Mouse (Mus musculus) thymus, postnatal 14 days (tissue): ENCODE measurements around the gene Lgmn.
A peak's percentile ranks its signal among the peaks of the same experiment; 100 is the strongest.

Source experiments
- DNase-seq: peaks from one replicate; pipeline ENCODE4 v3.0.0; 2021

Gene Lgmn

GRCm38 (mm10) chr12:102387219-102387917 lies 52.2 kb downstream of the Lgmn start:
- peak; percentile 85 for DNase-seq

- DNase-seq: peak; percentile 51
Measured at GRCm38 (mm10) chr12:102384819-102385218, 54.8 kb downstream of the Lgmn start.

GRCm38 (mm10) chr12:102383288-102383687 lies 56.3 kb downstream of the Lgmn start:
- DNase-seq: no peak

DNA sequence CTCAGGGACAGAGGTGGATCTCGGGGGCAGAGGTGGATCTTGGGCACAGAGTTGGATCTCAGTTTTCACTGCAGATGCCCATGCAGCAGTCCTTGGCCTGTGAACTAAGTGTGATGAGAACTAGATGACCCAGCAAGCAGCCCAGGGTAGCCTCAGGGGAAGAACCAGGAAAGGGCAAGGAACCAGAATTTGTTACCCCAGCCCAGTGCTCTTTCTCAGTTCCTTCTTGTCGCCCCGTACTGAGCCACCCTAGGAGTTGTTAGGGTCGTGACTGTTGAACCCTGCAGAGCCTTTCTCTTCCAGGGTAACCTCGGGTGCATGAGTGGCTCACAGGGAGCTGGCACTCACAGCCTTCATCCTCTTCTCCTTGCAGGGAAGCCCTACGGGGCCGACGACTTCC lies 57.4 kb downstream of the Lgmn start:
- DNase-seq: no peak

GRCm38 (mm10) chr12:102372322-102372721 lies 67.3 kb downstream of the Lgmn start:
- DNase-seq: no peak

GRCm38 (mm10) chr12:102370931-102371500 lies 68.6 kb downstream of the Lgmn start:
- no peak for DNase-seq

DNA sequence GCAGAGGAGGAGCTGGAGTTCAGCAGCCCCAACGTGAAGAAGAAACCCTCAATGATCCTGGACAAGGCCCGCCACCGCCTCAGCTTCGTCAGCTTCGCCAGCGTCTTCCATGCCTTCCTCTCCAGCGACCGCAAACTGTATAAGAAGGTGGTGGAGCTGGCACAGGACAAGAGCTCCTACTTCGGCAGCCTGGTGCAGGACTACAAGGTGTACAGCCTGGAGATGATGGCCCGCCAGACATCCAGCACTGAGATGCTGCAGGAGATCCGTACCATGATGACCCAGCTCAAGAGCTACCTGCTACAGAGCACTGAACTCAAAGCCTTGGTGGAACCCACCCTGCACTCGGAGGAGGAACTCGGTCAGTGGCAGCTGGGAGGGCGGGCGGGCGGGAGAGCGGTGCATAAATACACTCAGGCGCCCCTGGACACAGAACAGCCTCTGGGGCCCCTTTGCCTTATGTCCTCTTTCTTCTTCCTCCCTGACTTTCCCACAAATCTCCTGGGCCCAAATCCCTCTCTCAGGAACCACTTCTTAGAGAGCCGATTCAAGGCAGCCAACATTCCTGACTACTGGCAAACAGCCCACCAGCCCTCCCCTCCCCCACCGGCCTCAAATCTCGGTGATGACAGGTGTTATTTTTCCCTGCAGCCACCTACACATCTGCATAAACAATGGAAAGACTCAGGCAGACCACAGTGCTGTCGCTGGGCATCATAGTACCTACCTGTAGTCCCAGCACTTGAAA lies 70.0 kb downstream of the Lgmn start:
- DNase-seq: no peak

GRCm38 (mm10) chr12:102368556-102368955 lies 71.1 kb downstream of the Lgmn start:
- DNase-seq: peak; percentile 48

DNA sequence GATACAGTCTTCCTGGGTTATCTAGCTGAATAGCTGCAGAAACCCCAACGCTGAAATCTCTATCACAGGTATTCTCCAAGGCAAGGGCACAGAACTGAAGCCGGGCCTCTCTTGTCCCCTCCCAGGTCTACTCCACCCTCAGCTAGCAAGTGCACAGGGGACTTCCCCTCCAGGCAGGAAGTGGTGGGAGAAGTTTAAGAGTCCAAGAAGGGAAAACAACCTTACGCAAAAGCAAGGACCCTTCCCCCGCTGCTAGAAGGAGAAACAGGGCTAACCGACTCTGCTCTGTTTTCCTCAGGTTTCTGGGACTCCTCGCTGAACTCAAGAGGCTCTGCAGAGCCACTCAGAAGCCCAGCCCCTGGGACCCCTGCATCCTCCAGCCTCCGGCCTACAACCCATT lies 71.5 kb downstream of the Lgmn start:
- peak; percentile 66 for DNase-seq

DNA sequence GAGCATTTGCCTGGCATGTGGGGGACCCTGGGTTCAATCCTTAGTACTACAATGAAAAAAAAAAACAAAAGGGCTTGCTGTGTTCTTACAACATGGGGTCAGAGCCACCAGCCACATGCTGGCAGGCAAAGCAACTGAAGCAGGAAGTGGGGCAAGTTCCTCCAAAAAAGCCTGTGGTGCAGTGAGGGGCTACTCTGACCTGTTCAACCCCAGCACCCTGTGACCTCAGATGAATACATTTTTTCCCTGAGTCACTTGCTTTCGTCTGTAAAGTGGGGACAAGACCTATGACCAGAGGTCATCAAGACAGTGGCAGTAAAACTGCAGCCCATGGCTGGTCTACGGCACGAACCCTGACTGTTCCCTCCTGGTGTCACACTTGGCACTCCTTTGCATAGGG lies 72.5 kb downstream of the Lgmn start:
- DNase-seq: peak; percentile 30

DNA sequence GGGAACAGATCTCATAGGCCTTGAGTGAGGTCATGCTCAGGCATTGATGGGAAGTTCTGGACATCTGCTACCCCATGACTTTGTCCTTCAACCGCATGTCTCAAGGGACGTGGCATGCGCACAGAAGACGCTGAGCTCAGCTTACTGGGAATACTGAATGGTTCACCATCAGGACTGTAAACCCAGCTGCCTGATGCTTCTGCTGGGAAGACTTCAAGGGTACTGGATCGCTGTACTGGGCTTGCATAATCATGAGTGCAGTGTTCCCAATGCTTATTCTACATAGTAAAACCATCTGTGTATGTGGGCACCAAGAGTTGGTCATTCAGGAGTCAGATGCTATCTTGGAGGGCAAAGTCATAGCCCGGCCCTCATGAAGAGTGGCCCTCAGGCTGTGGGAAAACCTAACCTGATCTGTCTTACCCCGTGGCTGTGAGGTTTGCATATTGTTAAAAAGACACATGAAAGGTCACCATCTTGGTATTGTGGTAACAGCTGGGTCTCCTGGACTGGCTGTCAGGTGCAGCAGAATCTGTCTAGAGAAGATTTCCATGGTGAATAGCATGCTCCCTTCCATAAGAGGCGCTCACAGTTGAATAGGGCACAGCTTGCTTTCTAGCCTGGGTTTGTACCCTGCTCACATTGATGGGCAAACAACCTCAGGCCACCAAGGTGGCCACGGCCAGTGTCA lies 73.3 kb downstream of the Lgmn start:
- no peak for DNase-seq

- no peak for DNase-seq
Measured at GRCm38 (mm10) chr12:102365016-102365415, 74.6 kb downstream of the Lgmn start.

GRCm38 (mm10) chr12:102361189-102362161 lies 78.1 kb downstream of the Lgmn start:
- DNase-seq: no peak

GRCm38 (mm10) chr12:102359390-102359789 lies 80.2 kb downstream of the Lgmn start:
- DNase-seq: no peak

GRCm38 (mm10) chr12:102356781-102357180 lies 82.8 kb downstream of the Lgmn start:
- no peak for DNase-seq

DNA sequence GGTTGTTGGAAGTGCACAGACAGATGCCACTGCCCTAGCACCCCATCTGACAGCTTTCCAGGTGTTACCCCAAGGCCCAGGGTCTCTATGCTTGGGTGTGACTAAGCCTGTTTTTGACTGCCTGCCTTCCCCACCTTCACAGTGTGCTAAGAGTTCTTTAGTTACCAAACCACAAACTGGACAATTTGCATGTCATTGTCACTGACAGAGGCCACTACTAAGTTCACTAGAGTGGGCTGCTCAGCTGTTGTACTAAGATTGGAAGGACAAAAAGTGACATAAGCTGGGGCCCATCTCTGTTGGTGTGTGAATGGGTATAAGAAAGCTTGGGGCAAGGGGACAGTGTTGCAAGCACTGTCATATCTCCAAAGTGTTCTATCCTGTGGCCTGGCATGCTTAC lies 83.8 kb downstream of the Lgmn start:
- DNase-seq: no peak

DNA sequence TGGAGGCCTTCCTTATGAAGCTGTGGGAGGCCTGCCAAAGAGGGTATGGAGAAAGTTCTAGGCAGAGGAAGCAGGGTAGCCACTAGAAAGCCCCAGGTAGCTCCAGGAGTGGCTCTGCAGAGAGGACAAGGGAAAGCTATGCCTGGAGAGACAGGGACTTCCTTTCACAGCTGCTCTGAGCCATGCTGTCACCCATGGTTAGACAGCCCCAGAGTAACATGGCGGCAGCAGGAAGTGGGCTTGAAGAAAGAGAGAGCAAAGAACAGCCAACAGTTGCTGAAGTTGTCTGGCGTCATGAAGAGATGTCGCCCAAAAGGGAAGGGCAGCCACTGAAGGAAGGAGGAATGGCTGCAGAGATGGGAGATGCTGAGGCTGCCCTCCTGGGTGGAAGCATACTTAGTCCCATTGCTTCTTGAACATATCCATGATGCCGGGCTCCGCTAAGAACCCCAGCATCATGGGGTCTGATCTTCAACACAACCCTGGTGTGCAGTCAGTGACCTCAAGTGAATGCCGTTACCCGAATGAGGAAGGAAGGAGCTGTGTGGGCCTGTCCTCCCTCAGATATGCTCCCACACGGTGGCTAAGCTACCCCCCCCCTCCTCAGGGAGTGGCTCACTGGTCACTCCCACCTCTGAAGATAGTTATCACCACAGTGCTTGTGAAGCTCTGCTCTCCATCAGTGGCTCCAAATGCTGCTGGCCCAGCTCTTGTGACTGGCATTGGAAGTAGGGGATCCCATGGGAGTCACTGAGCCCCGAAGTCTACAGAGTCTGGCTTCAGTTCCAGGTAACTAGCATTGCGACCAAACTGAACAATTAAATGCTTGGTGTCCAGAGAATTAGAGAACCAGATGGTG lies 85.3 kb downstream of the Lgmn start:
- peak; percentile 19 for DNase-seq

GRCm38 (mm10) chr12:102350997-102351396 lies 88.6 kb downstream of the Lgmn start:
- DNase-seq: no peak

DNA sequence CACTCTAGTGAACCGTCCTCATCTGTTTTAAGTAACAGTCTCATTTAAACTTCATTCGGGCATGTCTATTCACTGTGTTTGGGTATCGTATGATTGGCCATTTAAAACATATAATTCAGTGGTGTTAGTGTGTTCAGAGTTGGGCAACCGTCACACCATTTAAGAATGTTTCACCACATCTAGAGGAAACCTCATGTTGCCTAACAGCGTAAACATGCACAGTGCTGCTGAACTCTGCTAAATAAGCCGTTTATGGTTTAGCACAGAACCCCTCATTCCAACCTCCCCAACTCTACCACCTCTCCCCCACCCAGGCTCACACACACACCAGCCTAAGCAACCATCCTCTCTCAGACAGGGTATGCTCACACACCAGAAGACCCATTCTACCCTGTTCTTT lies 91.2 kb downstream of the Lgmn start:
- DNase-seq: no peak

DNA sequence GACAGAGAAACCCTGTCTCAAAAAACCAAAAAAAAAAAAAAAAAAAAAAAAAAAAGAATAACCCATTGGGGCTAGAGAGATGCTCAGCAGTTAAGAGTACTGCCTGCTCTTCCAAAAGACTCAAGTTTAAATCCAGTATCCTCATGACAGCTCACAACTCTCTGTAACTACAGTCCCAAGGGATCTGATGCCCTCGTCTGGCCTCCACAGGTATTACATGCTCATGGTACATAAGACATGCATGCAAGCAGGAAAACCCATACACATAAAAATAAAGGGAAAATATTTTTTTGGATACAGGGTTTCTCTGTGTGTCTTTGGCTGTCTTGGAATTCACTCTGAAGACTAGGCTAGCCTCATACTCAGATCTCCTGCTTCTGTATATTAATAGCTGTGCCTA lies 93.1 kb downstream of the Lgmn start:
- DNase-seq: peak; percentile 78
